Comparison of ENCODE assay signal across 9 mouse cellular contexts in the genomic region with DNA sequence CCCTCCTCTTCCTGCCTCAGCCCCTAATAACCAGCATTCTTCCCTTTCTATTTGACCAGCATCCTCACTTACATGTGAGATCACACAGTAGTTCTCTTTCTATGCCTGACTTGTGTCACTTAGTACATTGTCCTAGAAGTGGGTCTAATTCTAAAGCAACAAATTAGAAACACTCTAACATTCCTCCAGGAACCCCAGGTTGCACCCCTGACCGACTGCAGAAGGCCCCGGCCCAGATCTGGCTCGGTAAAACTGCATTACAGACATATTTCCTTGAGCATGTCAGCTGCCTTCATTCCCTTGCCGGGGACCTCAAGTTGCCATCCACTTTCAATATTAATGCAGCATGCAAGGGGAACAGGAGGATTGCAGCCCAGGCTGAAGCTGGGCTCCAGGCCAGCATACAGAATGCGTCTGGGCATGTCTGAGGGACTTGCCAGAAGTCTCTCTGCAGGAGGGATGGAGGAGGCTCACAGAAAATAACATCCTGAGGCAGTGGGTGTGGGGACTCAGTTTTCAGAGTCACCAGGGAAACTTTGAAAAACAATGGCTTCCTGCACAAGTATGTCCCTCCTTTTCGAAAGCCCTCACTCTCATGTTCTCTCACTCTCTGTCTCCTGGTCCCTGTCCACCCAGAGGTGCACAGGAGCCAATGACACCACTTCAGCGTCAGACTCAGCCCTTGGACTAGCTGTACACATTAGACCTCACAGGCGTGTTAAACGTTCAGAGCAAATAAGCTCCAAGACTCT. TPM values are rescaled to one million over a fixed set of nuclear protein-coding genes. Genes with fewer than 3 reads are reported as not detected.
DNase-seq lines count a peak whose midpoint lies in the region; ATAC-seq and TF ChIP-seq lines count a peak whose summit lies in the region.
"Had no signal": no experiment of that assay in that cellular context is flagged by ENCODE, and none has a peak within 500 bp of the region (broad histone marks: within the 10 kb centered on the region; RNA-seq: fewer than 3 reads in every experiment).

No protein-coding gene starts in this region.

- peak; percentile 76 for DNase-seq in 416B (ENCODE audit: low read depth)
- DNase-seq in NIH3T3 (ENCODE audit: low read depth): peak; percentile 93
- peak; percentile 25 for DNase-seq in embryonic facial prominence, embryonic 10.5 days (ENCODE audit: low spot score)
- peak; percentile 53 for DNase-seq in kidney, adult 11 months
- peak; percentile 88 for DNase-seq in limb, embryonic 14.5 days (ENCODE audit: low spot score)
- DNase-seq in spleen, postnatal 10 days (ENCODE audit: low spot score in 2 of 2): no peak

- 44% methylated on average over 9 of the region's 9 CpGs for WGBS in embryonic facial prominence, embryonic 10.5 days
- WGBS in limb, embryonic 14.5 days: 19% methylated on average over 9 of the region's 9 CpGs
- WGBS in olfactory bulb, adult 2 months: 24% methylated on average over 9 of the region's 9 CpGs

- H3K27ac ChIP-seq in embryonic facial prominence, embryonic 10.5 days (replicated peaks): peak overlapping the region; percentile 66; the same call in 1 of the 2 replicates
- peak overlapping the region; percentile 87 for H3K27ac ChIP-seq in limb, embryonic 14.5 days (replicated peaks; ENCODE audit: low read depth, low read length)
- peak overlapping the region; percentile 55; the same call in 1 of the 2 replicates for H3K27ac ChIP-seq in olfactory bulb, adult 2 months (ENCODE audit: insufficient read depth, low read depth, low read length)

- no peak for TF ChIP-seq POLR2A in limb, embryonic 14.5 days (IDR thresholded peaks at IDR 0.05; ENCODE audit: borderline replicate concordance, extremely low read depth, insufficient read depth, insufficient read length)
- TF ChIP-seq POLR2A in olfactory bulb, adult 2 months (IDR thresholded peaks at IDR 0.05; ENCODE audit: insufficient read depth, low read depth, low read length): no peak

- no peaks in the 10 kb centered on the region for H3K9me3 ChIP-seq in embryonic facial prominence, embryonic 10.5 days
- no peaks in the 10 kb centered on the region for H3K9me3 ChIP-seq in limb, embryonic 14.5 days (ENCODE audit: control insufficient read depth, low read length)

- peak overlapping the region; percentile 12; the same call in 1 of the 2 replicates for H3K9ac ChIP-seq in limb, embryonic 14.5 days (ENCODE audit: low read depth, low read length, severe bottlenecking)

- no peaks in the 10 kb centered on the region for H3K36me3 ChIP-seq in embryonic facial prominence, embryonic 10.5 days (replicated peaks)
- no peaks in the 10 kb centered on the region for H3K36me3 ChIP-seq in limb, embryonic 14.5 days (ENCODE audit: control insufficient read depth, insufficient read depth, low read length)

- H3K27me3 ChIP-seq in embryonic facial prominence, embryonic 10.5 days (replicated peaks; ENCODE audit: low read depth, poor library complexity, severe bottlenecking): no peaks in the 10 kb centered on the region
- H3K27me3 ChIP-seq in limb, embryonic 14.5 days (ENCODE audit: control insufficient read depth, insufficient read depth, low read length): no peaks in the 10 kb centered on the region

- TF ChIP-seq CTCF in olfactory bulb, adult 2 months (IDR thresholded peaks at IDR 0.05; ENCODE audit: insufficient read depth, low read depth, low read length): no peak

- H3K4me1 ChIP-seq in embryonic facial prominence, embryonic 10.5 days: peaks cover 9% of the 10 kb centered on the region
- peaks cover 22% of the 10 kb centered on the region for H3K4me1 ChIP-seq in limb, embryonic 14.5 days (ENCODE audit: control insufficient read depth, insufficient read depth, low read length)
- H3K4me1 ChIP-seq in olfactory bulb, adult 2 months (ENCODE audit: control insufficient read depth, insufficient read depth, low read length): peaks cover 11% of the 10 kb centered on the region

- 0 out of 2 replicates have a peak, but pooled peaks have one; percentile 25 for ATAC-seq in granulocyte monocyte progenitor cell, adult 5-6 weeks (replicated peaks; ENCODE audit: poor library complexity, severe bottlenecking)
- ATAC-seq in limb, embryonic 14.5 days (ENCODE audit: low FRiP score, low read depth): peak; percentile 87

- 0 out of 2 replicates have a peak overlapping the region, but pooled peaks have one; percentile 11 for H3K4me2 ChIP-seq in limb, embryonic 14.5 days (replicated peaks; ENCODE audit: low read depth, low read length, severe bottlenecking)

- H3K4me3 ChIP-seq in embryonic facial prominence, embryonic 10.5 days: no peak overlapping the region
- H3K4me3 ChIP-seq in limb, embryonic 14.5 days (replicated peaks; ENCODE audit: low read length): no peak overlapping the region
- no peak overlapping the region for H3K4me3 ChIP-seq in olfactory bulb, adult 2 months (ENCODE audit: insufficient read depth, low read depth, low read length)

RNA-seq across cellular contexts. Expression of a gene that starts 9.0 kb away (rescaled TPM):
- not detected in 2 replicates for polyA plus RNA-seq in embryonic facial prominence, embryonic 10.5 days (2016; fragmentation: Nextera tagmentation; extraction: Ambion mirVana)
- total RNA-seq in granulocyte monocyte progenitor cell, adult 5-6 weeks (2014; fragmentation: Nextera tagmentation): not detected in 2 replicates
- total RNA-seq in granulocyte monocyte progenitor cell, adult 5-6 weeks (2017): not detected in 2 replicates
- polyA plus RNA-seq in limb, embryonic 14.5 days (2012; rRNA removed): not detected in 2 replicates
- not detected in 2 replicates for polyA plus RNA-seq in limb, embryonic 14.5 days (2014; fragmentation: Nextera tagmentation; extraction: Ambion mirVana)
- polyA plus RNA-seq in olfactory bulb, adult 2 months (2012; ENCODE audit: insufficient read depth, insufficient read length, low replicate concordance, missing spikeins): not detected in 2 replicates
- total RNA-seq: hematopoietic stem cell, adult 5-6 weeks had no signal

RNA-seq across cellular contexts. Expression of a gene that starts 15.3 kb away (rescaled TPM):
- 53.0 and 55.4 TPM in 2 replicates for polyA plus RNA-seq in embryonic facial prominence, embryonic 10.5 days (2016; fragmentation: Nextera tagmentation; extraction: Ambion mirVana)
- 74.7 and 79.6 TPM in 2 replicates for total RNA-seq in granulocyte monocyte progenitor cell, adult 5-6 weeks (2014; fragmentation: Nextera tagmentation)
- 123 and 136 TPM in 2 replicates for total RNA-seq in granulocyte monocyte progenitor cell, adult 5-6 weeks (2017)
- polyA plus RNA-seq in limb, embryonic 14.5 days (2012; rRNA removed): 40.3 and 42.4 TPM in 2 replicates
- polyA plus RNA-seq in limb, embryonic 14.5 days (2014; fragmentation: Nextera tagmentation; extraction: Ambion mirVana): 70.1 and 75.2 TPM in 2 replicates
- 200 TPM in 1 of 2 replicates, not detected in the other for polyA plus RNA-seq in olfactory bulb, adult 2 months (2012; ENCODE audit: insufficient read depth, insufficient read length, low replicate concordance, missing spikeins)

Comparison
In these comparisons a context has a peak if more than half of its experiments do, and no peak if none do; other contexts are left out.
1. DNase-seq: peak in 416B (single experiment), NIH3T3 (single experiment), embryonic facial prominence, embryonic 10.5 days (single experiment), kidney, adult 11 months (single experiment) and limb, embryonic 14.5 days (single experiment); none in spleen, postnatal 10 days (0 of 2).
2. Peak in every context shown above with its lines, with median percentiles within 50 percentile points of each other: H3K27ac ChIP-seq.